Mouse (Mus musculus) embryonic facial prominence, embryonic 11.5 days (tissue): ENCODE results near the gene Prim1. TPM values are rescaled to one million over a fixed set of nuclear protein-coding genes. Genes with fewer than 3 reads are reported as not detected.
"Not testable (repeated sequence)": the region's sequence is repeated elsewhere in the genome, so short reads cannot be mapped to it uniquely, and the experiment has no call there.

Source experiments
- ATAC-seq: fragments of 200-750 bp; cut with Nextera tagmentation; replicated peaks from 2 replicates; pipeline ENCODE4 v1.8.0; 2017; ENCODE audit warnings: low read depth; ENCODE audit not compliant: insufficient number of reproducible peaks, low FRiP score, low TSS enrichment
- DNase-seq: peaks from one replicate; pipeline ENCODE4 v3.0.0-alpha.2; 2015; ENCODE audit warnings: low spot score
- H3K27ac ChIP-seq: fragments of 300-500 bp; sonication (generic); replicated peaks from 2 replicates; pipeline ENCODE4 v1.5.1; 2014; ENCODE audit warnings: mild to moderate bottlenecking, low read depth, low read length, control low read depth
- H3K27me3 ChIP-seq: fragments of 300-500 bp; sonication (generic); 2 replicates; pipeline ENCODE4 v1.6.1; 2014; ENCODE audit warnings: mild to moderate bottlenecking, low read length, moderate library complexity, mixed read lengths; ENCODE audit not compliant: control insufficient read depth, insufficient read depth
- H3K36me3 ChIP-seq: fragments of 300-500 bp; sonication (generic); replicated peaks from 2 replicates; pipeline ENCODE4 v1.6.1; 2014; ENCODE audit warnings: low read depth, mild to moderate bottlenecking, low read length, moderate library complexity, mixed read lengths; ENCODE audit not compliant: control insufficient read depth, insufficient read depth
- H3K4me1 ChIP-seq: fragments of 300-500 bp; sonication (generic); 2 replicates; pipeline ENCODE4 v1.6.1; 2014; ENCODE audit warnings: low read length, mixed read lengths; ENCODE audit not compliant: control insufficient read depth, insufficient read depth
- H3K4me2 ChIP-seq: fragments of 300-500 bp; sonication (generic); 2 replicates; pipeline ENCODE4 v1.6.1; 2014; ENCODE audit warnings: low read depth, mild to moderate bottlenecking, control low read depth, low read length, moderate library complexity
- H3K4me3 ChIP-seq: fragments of 300-500 bp; sonication (generic); 2 replicates; pipeline ENCODE4 v1.5.1; 2014; ENCODE audit warnings: low read depth, low read length, control low read depth
- H3K9ac ChIP-seq: fragments of 300-500 bp; sonication (generic); replicated peaks from 2 replicates; pipeline ENCODE4 v1.6.1; 2014; ENCODE audit warnings: mild to moderate bottlenecking, control low read depth, low read length
- H3K9me3 ChIP-seq: fragments of 300-500 bp; sonication (generic); replicated peaks from 2 replicates; pipeline ENCODE4 v1.6.1; 2016; ENCODE audit warnings: mild to moderate bottlenecking, low read length, inconsistent platforms, mixed read lengths; ENCODE audit not compliant: control insufficient read depth
- WGBS: fragments of 180-500 bp; shearing (Covaris S2); extraction: QIAGEN DNeasy Blood & Tissue Kit; methylation state at CpG from one replicate; pipeline ENCODE4 v1.1.7; 2014; 5-methylcytosine and 5-hydroxymethylcytosine counted together
- polyA plus RNA-seq: library from polyadenylated mRNA; unstranded; fragments of >200 nt; fragmentation: Nextera tagmentation; extraction: Ambion mirVana; gene quantifications from 2 replicates; pipeline ENCODE4 v1.2.1, GENCODE M21; 2014

The Prim1 gene
- polyA plus RNA-seq, 1 experiment from 2014 or later: 132 TPM

DNA sequence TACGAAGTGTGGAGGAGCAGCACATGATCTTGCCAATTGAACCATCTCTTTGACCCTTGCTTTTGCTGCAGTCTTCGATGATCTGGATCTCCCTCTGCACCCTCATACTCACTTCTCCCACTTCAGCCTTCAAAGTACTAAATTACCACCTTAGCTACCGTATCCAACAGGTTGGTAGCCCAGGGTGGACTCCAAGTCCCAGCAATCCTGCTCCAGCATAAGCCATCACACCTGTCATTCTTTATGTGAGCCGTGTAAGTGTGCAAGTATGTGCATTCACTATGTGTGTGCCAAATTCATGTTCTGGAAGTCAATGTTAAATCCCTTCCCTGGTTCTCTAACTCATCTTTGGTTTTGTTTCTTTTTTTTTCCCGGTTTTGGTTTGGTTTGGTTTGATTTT, 36.6 kb downstream of the Prim1 start:
- 95% methylated on average over 5 of the region's 5 CpGs for WGBS

DNA sequence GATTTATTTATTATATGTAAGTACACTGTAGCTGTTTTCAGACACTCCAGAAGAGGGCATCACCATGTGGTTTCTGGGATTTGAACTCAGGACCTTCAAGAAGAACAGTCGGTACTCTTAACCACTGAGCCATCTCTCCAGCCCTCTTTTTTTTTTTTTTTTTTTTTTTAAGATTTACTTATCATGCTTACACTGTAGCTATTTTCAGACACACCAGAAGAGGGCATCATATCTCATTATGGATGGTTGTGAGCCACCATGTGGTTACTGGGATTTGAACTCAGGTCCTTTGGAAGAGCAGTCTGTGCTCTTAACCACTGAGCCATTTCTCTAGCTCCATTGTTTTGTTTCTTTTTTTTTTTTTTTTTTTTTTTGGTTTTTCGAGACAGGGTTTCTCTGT, 37.2 kb downstream of the Prim1 start:
- 100% methylated on average over 1 of the region's 2 CpGs for WGBS
- H3K9me3 ChIP-seq, H3K27me3 ChIP-seq, H3K27ac ChIP-seq, H3K4me2 ChIP-seq, H3K4me3 ChIP-seq, H3K36me3 ChIP-seq, H3K4me1 ChIP-seq, ATAC-seq, DNase-seq, H3K9ac ChIP-seq: not testable (repeated sequence)

More for the DNA sequence above, 36.6 kb downstream of the Prim1 start:
- no peak overlapping the region for H3K9ac ChIP-seq
- H3K9me3 ChIP-seq: no peaks in the 10 kb centered on the region
- ATAC-seq: no peak
- no peak overlapping the region for H3K4me3 ChIP-seq
- peaks cover 12% of the 10 kb centered on the region for H3K36me3 ChIP-seq
- no peak overlapping the region for H3K4me2 ChIP-seq
- no peak overlapping the region for H3K27ac ChIP-seq
- no peak for DNase-seq
- no peaks in the 10 kb centered on the region for H3K27me3 ChIP-seq
- H3K4me1 ChIP-seq: no peaks in the 10 kb centered on the region

DNA sequence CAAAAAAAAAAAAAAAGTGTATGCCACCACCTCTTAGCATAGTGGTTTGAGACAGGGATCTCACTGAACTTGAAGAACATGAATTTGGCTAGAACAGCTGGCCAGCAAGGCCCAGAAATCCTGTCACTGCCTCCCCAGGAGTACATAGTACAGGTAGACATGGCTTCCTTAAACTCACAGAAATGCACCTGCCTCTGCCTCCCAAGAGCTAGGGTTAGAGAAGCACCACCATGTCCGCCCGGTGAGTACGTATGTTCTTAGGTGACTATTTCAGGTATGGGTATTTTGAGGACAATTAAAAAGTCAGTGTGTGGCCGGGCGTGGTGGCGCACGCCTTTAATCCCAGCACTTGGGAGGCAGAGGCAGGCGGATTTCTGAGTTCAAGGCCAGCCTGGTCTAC, 38.0 kb downstream of the Prim1 start:
- Histone ChIP-seq H3K4me2 (no peak overlapping the region), H3K4me1 (no peaks in the 10 kb centered on the region), H3K9ac (no peak overlapping the region), H3K36me3 (peaks cover 9% of the 10 kb centered on the region), H3K27ac (no peak overlapping the region), H3K27me3 (no peaks in the 10 kb centered on the region), H3K9me3 (no peaks in the 10 kb centered on the region), H3K4me3 (no peak overlapping the region)
- DNase-seq (no peak), ATAC-seq (no peak)
- WGBS: 91% methylated on average over 8 of the region's 8 CpGs

DNA sequence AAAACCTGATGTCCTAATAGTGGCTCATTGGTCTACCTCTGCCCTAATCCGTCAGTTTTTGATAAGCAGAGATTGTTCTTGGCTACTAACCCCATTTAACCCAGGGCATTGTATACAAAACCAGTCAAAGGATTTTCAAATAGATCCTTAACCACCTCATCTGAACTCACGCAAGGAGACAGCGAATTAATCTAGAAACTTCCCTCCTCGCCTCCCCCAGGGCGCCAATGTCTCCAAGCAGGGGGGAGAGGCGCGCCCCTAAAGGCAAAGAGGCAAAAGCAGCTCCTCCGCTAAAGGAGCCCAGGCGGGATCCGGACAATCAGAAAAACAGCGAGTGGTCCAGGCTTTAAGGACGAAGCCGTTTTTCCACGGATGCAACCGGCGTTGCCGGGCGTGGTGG, 43.2 kb downstream of the Prim1 start:
- 2% methylated on average over 18 of the region's 18 CpGs for WGBS
- Histone ChIP-seq H3K4me3 (peak overlapping the region; percentile 98), H3K27ac (peak overlapping the region; percentile 99), H3K9me3 (no peaks in the 10 kb centered on the region), H3K9ac (peak overlapping the region; percentile 97), H3K27me3 (no peaks in the 10 kb centered on the region), H3K36me3 (no peaks in the 10 kb centered on the region), H3K4me1 (peaks cover 3% of the 10 kb centered on the region), H3K4me2 (peak overlapping the region; percentile 91)
- no peak for DNase-seq
- ATAC-seq: no peak; the same call in 1 of the 2 replicates

DNA sequence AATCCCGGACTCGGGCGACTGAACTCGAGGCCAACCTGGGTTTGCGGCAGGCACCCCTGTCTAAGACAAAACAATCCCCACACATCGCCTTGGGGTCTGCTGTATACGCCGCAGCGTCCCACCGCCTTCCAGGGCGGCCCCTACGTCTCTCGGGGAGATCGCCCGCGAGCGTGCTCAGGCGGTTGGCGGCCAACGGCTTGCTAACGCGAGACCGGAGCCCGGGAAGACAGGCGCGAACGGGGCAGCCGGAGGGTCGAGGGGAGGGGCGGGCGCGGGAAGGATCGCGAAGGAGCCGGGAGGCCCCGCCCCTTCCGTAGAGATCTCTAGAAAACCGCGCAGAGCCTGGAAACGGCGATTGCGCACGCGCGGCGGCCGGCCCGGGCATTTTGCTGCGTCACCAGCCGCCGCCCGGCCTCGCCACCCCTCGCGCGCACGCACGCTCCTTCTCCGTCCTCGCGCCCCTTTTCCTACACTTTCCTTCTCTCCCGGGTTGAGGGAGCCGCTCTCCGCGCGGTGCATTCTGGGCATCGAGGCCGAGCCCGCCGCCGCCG, 43.7 kb downstream of the Prim1 start, which contains the start of gene Ptges3:
Gene Ptges3, plus strand, starts transcription at position 354 of the 551 bp plus-strand sequence.
- under 1% methylated on average over 63 of the region's 72 CpGs for WGBS
- H3K9ac ChIP-seq: peak within 1 kb of the TSS; percentile 97
- H3K27ac ChIP-seq: peak within 1 kb of the TSS; percentile 99
- DNase-seq (peak; percentile 99), ATAC-seq (peak; percentile 85)
- no peaks in the 10 kb centered on the region for H3K9me3 ChIP-seq
- H3K36me3 ChIP-seq: peaks cover 2% of the 10 kb centered on the region; the same call in 1 of the 2 replicates
- peak within 1 kb of the TSS; percentile 91 for H3K4me2 ChIP-seq
- no peaks in the 10 kb centered on the region for H3K27me3 ChIP-seq
- H3K4me3 ChIP-seq: peak within 1 kb of the TSS; percentile 98
- H3K4me1 ChIP-seq: peaks cover 3% of the 10 kb centered on the region

DNA sequence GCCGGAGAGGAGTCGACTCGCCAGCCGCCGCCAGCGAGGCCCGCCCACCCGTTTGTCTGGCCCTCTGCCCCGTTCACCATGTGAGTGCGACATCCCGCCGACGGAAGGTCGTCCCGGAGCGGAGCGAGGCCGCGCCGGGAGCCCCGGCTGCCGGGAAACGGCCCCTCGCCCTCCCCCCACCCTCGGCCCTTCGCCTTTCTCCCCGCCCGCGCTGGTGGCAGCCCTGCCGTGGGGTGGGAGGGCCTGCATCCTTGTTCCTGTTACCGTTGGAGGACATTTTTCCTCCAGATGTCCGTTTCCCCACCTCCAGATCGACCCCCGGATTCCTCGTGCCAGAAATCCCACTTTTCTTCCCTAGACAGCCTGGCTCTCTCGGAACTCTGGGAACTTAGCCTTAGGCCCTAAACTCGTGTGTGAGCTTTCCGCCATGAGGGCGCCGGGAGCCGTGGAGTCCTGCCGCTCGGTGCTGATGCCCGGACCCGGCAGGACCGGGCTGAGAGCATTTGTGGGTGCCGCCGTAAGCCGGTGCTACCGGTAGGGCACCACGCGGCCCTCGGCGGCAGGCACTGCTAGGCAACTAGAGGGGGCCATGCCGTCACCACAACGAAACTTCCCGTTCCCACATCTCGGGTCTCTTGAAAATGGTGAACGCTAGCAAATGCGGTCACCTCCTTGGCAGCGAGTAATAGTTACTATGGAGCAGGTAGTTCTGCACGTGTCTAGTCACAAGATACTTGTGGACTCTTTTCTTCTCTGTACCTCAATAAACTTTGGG, 44.4 kb downstream of the Prim1 start:
- under 1% methylated on average over 40 of the region's 62 CpGs for WGBS
- H3K4me1 ChIP-seq: peaks cover 3% of the 10 kb centered on the region
- DNase-seq: peak; percentile 57
- peak overlapping the region; percentile 91 for H3K4me2 ChIP-seq
- ATAC-seq: peak; percentile 39
- H3K36me3 ChIP-seq: peaks cover 5% of the 10 kb centered on the region; the same call in 1 of the 2 replicates
- peak overlapping the region; percentile 99 for H3K27ac ChIP-seq
- peak overlapping the region; percentile 98 for H3K4me3 ChIP-seq
- H3K27me3 ChIP-seq: no peaks in the 10 kb centered on the region
- H3K9ac ChIP-seq: peak overlapping the region; percentile 97
- H3K9me3 ChIP-seq: no peaks in the 10 kb centered on the region

DNA sequence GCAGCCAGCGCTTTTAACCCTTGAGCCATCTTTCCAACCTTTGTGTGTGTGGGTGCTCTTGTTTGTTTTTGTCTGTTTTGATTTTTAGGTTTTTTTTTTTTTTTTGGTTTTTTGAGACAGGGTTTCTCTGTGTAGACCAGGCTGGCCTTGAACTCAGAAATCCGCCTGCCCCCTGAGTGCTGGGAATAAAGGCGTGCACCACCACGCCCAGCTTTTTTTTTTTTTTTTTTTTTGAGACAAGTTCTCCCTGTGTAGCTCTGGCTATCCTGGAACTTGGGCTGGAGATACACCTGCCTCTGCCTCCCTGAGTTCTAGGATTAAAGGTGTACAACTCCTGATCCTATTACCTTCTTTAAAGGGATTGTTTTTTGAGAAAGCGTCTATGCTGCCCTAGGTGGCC, 46.1 kb downstream of the Prim1 start:
- Histone ChIP-seq H3K4me3 (peak overlapping the region; percentile 98), H3K4me1 (peaks cover 3% of the 10 kb centered on the region), H3K4me2 (peak overlapping the region; percentile 91), H3K9ac (no peak overlapping the region), H3K36me3 (peaks cover 5% of the 10 kb centered on the region; the same call in 1 of the 2 replicates), H3K9me3 (no peaks in the 10 kb centered on the region), H3K27me3 (no peaks in the 10 kb centered on the region), H3K27ac (no peak overlapping the region)
- 85% methylated on average over 5 of the region's 5 CpGs for WGBS
- DNase-seq (no peak), ATAC-seq (no peak)
